Comparison of ENCODE assay signal across 8 mouse cellular contexts in the genomic region with DNA sequence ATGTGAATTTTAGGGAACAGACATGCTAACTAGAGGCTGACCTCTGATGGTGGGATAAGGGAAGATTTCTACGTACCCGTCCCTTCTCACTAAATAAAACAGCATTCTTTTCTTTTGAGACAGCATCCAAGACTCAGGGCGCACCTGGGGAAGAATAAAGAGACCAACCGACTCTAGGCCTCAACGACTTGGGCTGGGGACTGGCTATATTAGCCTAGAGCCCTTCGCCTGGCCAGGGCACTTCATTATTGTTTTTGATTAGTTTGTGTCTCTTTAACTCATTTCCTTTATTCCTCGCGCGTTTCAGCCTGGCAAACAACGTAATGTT. TPM values are rescaled to one million over a fixed set of nuclear protein-coding genes. Genes with fewer than 3 reads are reported as not detected.
DNase-seq lines count a peak whose midpoint lies in the region; ATAC-seq and TF ChIP-seq lines count a peak whose summit lies in the region.

No protein-coding gene starts in this region.

- H3K4me3 ChIP-seq in heart, embryonic 10.5 days = peak overlapping the region; percentile 83
- H3K4me3 ChIP-seq in E14TG2a.4 (replicated peaks; ENCODE audit: low read length) = peak overlapping the region; percentile 91
- H3K4me3 ChIP-seq in forebrain, embryonic 16.5 days (replicated peaks; ENCODE audit: low read length) = peak overlapping the region; percentile 83
- peak overlapping the region; percentile 77 for H3K4me3 ChIP-seq in liver, embryonic 15.5 days (replicated peaks)

- H3K9ac ChIP-seq in forebrain, embryonic 16.5 days (replicated peaks; ENCODE audit: low read depth, low read length) = peak overlapping the region; percentile 94
- peak overlapping the region; percentile 70 for H3K9ac ChIP-seq in liver, embryonic 15.5 days

- peak overlapping the region; percentile 56 for H3K4me2 ChIP-seq in forebrain, embryonic 16.5 days (ENCODE audit: low read length)
- peak overlapping the region; percentile 81 for H3K4me2 ChIP-seq in liver, embryonic 15.5 days

- H3K9me3 ChIP-seq in heart, embryonic 10.5 days = no peaks in the 10 kb centered on the region
- no peaks in the 10 kb centered on the region for H3K9me3 ChIP-seq in E14TG2a.4 (ENCODE audit: low read length)
- H3K9me3 ChIP-seq in forebrain, embryonic 16.5 days (ENCODE audit: control insufficient read depth, low read length) = no peaks in the 10 kb centered on the region
- no peaks in the 10 kb centered on the region for H3K9me3 ChIP-seq in liver, embryonic 15.5 days (replicated peaks)

- no peak for DNase-seq in heart, embryonic 10.5 days (ENCODE audit: low spot score)
- no peak for DNase-seq in heart, postnatal 14 days
- DNase-seq in layer of hippocampus, adult 8-10 months (ENCODE audit: low spot score in 2 of 2) = no peak
- no peak for DNase-seq in urinary bladder, adult 18-20 months (ENCODE audit: low spot score in 2 of 2)
- DNase-seq in layer of hippocampus, adult 9-10 months (ENCODE audit: low spot score) = no peak

- intact Hi-C loops in heart, postnatal 14 days (cut with DNase I) = loop anchor here (2.0 kb wide), 1 partner anchor 32 kb away; no protein-coding TSS in a partner anchor

- 23% methylated on average over 10 of the region's 10 CpGs for WGBS in heart, embryonic 10.5 days
- 13% methylated on average over 10 of the region's 10 CpGs for WGBS in forebrain, embryonic 16.5 days
- WGBS in liver, embryonic 15.5 days (ENCODE audit: insufficient replicate concordance) = 14% methylated on average over 10 of the region's 10 CpGs

- no peaks in the 10 kb centered on the region for H3K27me3 ChIP-seq in heart, embryonic 10.5 days (ENCODE audit: insufficient read depth, poor library complexity, severe bottlenecking)
- H3K27me3 ChIP-seq in E14TG2a.4 (ENCODE audit: insufficient read depth, low read length) = 0 out of 2 replicates have a peak, but pooled peaks cover 3% of the 10 kb centered on the region
- H3K27me3 ChIP-seq in forebrain, embryonic 16.5 days (replicated peaks; ENCODE audit: control insufficient read depth, insufficient read depth, low read length) = no peaks in the 10 kb centered on the region
- H3K27me3 ChIP-seq in liver, embryonic 15.5 days = peaks cover 17% of the 10 kb centered on the region

- no peaks in the 10 kb centered on the region for H3K36me3 ChIP-seq in heart, embryonic 10.5 days
- H3K36me3 ChIP-seq in E14TG2a.4 (ENCODE audit: insufficient read depth, low read length) = no peaks in the 10 kb centered on the region
- H3K36me3 ChIP-seq in forebrain, embryonic 16.5 days (ENCODE audit: control insufficient read depth, insufficient read depth) = no peaks in the 10 kb centered on the region
- H3K36me3 ChIP-seq in liver, embryonic 15.5 days (replicated peaks) = no peaks in the 10 kb centered on the region

- TF ChIP-seq CTCF in E14TG2a.4 (conservative IDR thresholded peaks at IDR 0.05; ENCODE audit: low read length) = no peak

- peak; percentile 52; the same call in 1 of the 2 replicates for ATAC-seq in forebrain, embryonic 16.5 days
- peak; percentile 17; the same call in 1 of the 2 replicates for ATAC-seq in liver, embryonic 15.5 days (ENCODE audit: insufficient read depth)

- peaks cover 29% of the 10 kb centered on the region for H3K4me1 ChIP-seq in heart, embryonic 10.5 days
- peaks cover 36% of the 10 kb centered on the region for H3K4me1 ChIP-seq in E14TG2a.4 (replicated peaks; ENCODE audit: low read depth, low read length)
- peaks cover 24% of the 10 kb centered on the region for H3K4me1 ChIP-seq in forebrain, embryonic 16.5 days (replicated peaks; ENCODE audit: control insufficient read depth, insufficient read depth, low read length)
- H3K4me1 ChIP-seq in liver, embryonic 15.5 days (replicated peaks) = peaks cover 26% of the 10 kb centered on the region

- peak overlapping the region; percentile 96 for H3K27ac ChIP-seq in heart, embryonic 10.5 days
- H3K27ac ChIP-seq in forebrain, embryonic 16.5 days (ENCODE audit: low read length) = peak overlapping the region; percentile 84; the same call in 1 of the 2 replicates
- no peak overlapping the region for H3K27ac ChIP-seq in liver, embryonic 15.5 days (replicated peaks)

RNA-seq across cellular contexts. Expression of gene Ryk, which starts 0.3 kb away (rescaled TPM):
- 11.6 and 15.7 TPM in 2 replicates for polyA plus RNA-seq in heart, embryonic 10.5 days (2016; fragmentation: Nextera tagmentation; extraction: Ambion mirVana)
- total RNA-seq in heart, postnatal 14 days (2021) = 10 to 100 TPM; 40.2 to 42.6 TPM
- polyA plus RNA-seq in forebrain, embryonic 16.5 days (2015; fragmentation: Nextera tagmentation; extraction: Ambion mirVana) = 14.1 TPM in 2 replicates
- 3.8 and 4.9 TPM in 2 replicates for polyA plus RNA-seq in liver, embryonic 15.5 days (2015; fragmentation: Nextera tagmentation; extraction: Ambion mirVana)
- 10 to 100 TPM; 39.8 to 52.7 (median 43.4) TPM for total RNA-seq in layer of hippocampus, adult 8-10 months (2022)
